Mouse (Mus musculus): ENCODE results near the gene Fcer1g. TPM values are rescaled to one million over a fixed set of nuclear protein-coding genes. Genes with fewer than 3 reads are reported as not detected.

The Fcer1g gene
- polyA plus RNA-seq, 1 experiment: 56.2 TPM

- WGBS: 67% methylated on average over 5 of the region's 5 CpGs
- DNase-seq (ENCODE audit: low read depth, low spot score): no peak
These were observed 9.3 kb downstream of the Fcer1g start, which contains the start of gene Apoa2 for GRCm38 (mm10) chr1:171224857-171225256. TSS of gene Apoa2 (plus strand) at chr1:171225054.

GRCm38 (mm10) chr1:171223796-171224195 lies 10.4 kb downstream of the Fcer1g start:
- no peak for DNase-seq (ENCODE audit: low read depth, low spot score)
- 80% methylated on average over 2 of the region's 2 CpGs for WGBS

- WGBS: 65% methylated on average over 6 of the region's 6 CpGs
- DNase-seq (ENCODE audit: low read depth, low spot score): no peak
These were observed 11.0 kb downstream of the Fcer1g start for GRCm38 (mm10) chr1:171223168-171223567.

- WGBS: under 1% methylated on average over 28 of the region's 28 CpGs
- peak; percentile 97 for DNase-seq (ENCODE audit: low read depth, low spot score)
These were observed 11.7 kb downstream of the Fcer1g start, which contains the start of gene Tomm40l for GRCm38 (mm10) chr1:171222238-171223155. TSS of gene Tomm40l (minus strand) at chr1:171222514.

GRCm38 (mm10) chr1:171221281-171222193 lies 12.6 kb downstream of the Fcer1g start:
- no peak for DNase-seq (ENCODE audit: low read depth, low spot score)
- 5% methylated on average over 22 of the region's 22 CpGs for WGBS

GRCm38 (mm10) chr1:171220871-171221270 lies 13.3 kb downstream of the Fcer1g start:
- 7% methylated on average over 10 of the region's 10 CpGs for WGBS
- peak; percentile 64 for DNase-seq (ENCODE audit: low read depth, low spot score)

GRCm38 (mm10) chr1:171216241-171216955 lies 17.8 kb downstream of the Fcer1g start:
- WGBS: 84% methylated on average over 18 of the region's 18 CpGs
- no peak for DNase-seq (ENCODE audit: low read depth, low spot score)

GRCm38 (mm10) chr1:171213801-171214496 lies 20.2 kb downstream of the Fcer1g start, which contains the start of gene Nr1i3:
TSS of gene Nr1i3 (plus strand) at chr1:171213970.
- peak; percentile 29 for DNase-seq (ENCODE audit: low read depth, low spot score)
- 54% methylated on average over 10 of the region's 10 CpGs for WGBS

GRCm38 (mm10) chr1:171212854-171213253 lies 21.3 kb downstream of the Fcer1g start:
- 53% methylated on average over 3 of the region's 3 CpGs for WGBS

GRCm38 (mm10) chr1:171209409-171209808 lies 24.8 kb downstream of the Fcer1g start:
- DNase-seq (ENCODE audit: low read depth, low spot score): no peak
- WGBS: 39% methylated on average over 4 of the region's 4 CpGs

More at GRCm38 (mm10) chr1:171212854-171213253, 21.3 kb downstream of the Fcer1g start:
- no peak for DNase-seq (ENCODE audit: low read depth, low spot score)

- WGBS: 78% methylated on average over 6 of the region's 6 CpGs
- DNase-seq (ENCODE audit: low read depth, low spot score): no peak
These were observed 28.3 kb downstream of the Fcer1g start for GRCm38 (mm10) chr1:171205704-171206493.

- peak; percentile 29 for DNase-seq (ENCODE audit: low read depth, low spot score)
- 23% methylated on average over 7 of the region's 7 CpGs for WGBS
These were observed 29.9 kb downstream of the Fcer1g start for GRCm38 (mm10) chr1:171204249-171204644.

- no peak for DNase-seq (ENCODE audit: low read depth, low spot score)
- 32% methylated on average over 11 of the region's 11 CpGs for WGBS
These were observed 30.5 kb downstream of the Fcer1g start for GRCm38 (mm10) chr1:171203471-171204248.

- DNase-seq (ENCODE audit: low read depth, low spot score): no peak
- WGBS: 100% methylated on average over 1 of the region's 1 CpGs
These were observed 33.4 kb downstream of the Fcer1g start for GRCm38 (mm10) chr1:171200769-171201168.

- DNase-seq (ENCODE audit: low read depth, low spot score): no peak
- WGBS: 24% methylated on average over 1 of the region's 1 CpGs
These were observed 34.6 kb downstream of the Fcer1g start for GRCm38 (mm10) chr1:171199532-171199931.

- WGBS: under 1% methylated on average over 33 of the region's 33 CpGs
- DNase-seq (ENCODE audit: low read depth, low spot score): no peak
These were observed 38.2 kb downstream of the Fcer1g start, which contains the start of gene Pcp4l1 for GRCm38 (mm10) chr1:171195887-171196397. TSS of gene Pcp4l1 (minus strand) at chr1:171196268.

All from large intestine, adult 2 months (tissue).